Mouse (Mus musculus) urinary bladder, postnatal 36 days (tissue): ENCODE data around the gene Unc93b1.

Experiments
- DNase-seq, 2 experiments: peaks; one replicate each; pipeline ENCODE4 v3.0.0; 2022; ENCODE audit warnings: low spot score in 2 of 2, mixed read lengths in 1 of 2

Unc93b1 gene

DNA sequence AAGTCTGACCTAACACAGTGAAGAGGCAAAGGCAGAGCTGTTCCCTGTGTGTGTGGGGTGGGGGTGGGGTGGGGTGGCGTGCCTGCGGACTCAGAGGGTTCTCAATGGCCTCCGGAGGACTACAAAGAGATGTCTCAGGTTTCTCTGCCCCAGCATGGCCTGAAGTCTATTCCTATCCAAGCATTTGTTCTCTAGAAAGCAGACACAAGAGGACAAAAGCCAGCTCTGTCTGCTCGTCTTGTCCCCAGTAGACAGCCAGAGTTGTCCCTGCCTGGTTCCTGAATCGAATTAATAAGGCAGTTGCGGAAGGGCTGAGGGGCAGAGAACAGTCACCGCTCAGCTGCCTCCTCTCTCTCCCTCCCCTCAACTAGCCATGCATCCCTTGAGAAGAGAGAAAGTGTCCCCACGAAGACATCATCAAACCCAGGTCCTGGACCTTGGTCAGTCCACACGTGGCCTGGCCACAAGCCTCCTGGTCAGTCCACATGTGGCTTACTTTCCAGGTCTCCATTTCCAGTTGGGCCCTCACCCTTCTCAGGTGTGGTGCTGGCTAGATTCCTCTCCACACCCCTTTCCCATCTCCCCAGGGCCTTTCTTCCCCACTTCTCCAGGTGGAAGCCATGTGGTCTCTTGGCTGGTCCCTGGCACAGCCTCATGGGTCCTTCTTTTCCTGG is 48.7 kb downstream of the Unc93b1 start:
- no peak for DNase-seq

DNA sequence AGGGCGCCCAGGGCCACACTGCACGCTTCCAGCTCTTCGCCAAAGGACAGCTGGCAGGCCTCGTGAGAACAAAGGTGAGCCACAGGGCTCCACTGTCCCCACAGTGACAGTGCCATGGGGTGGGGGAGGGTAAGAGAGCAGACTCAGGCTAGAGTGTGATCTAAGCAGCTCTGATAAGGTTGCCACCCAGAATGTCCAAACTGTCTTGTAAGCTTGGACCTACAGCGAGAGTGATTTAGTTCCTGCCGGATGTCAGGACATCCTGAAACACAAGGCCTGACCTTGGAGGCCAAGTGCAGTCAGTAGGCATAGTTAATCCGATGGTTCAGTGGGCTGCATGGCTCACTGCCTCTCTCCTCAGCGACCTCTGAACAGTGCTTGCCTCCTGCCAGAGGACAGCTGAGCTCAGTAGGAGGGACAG is 50.3 kb downstream of the Unc93b1 start:
- DNase-seq = no peak

GRCm38 (mm10) chr19:3986334-3986733 is 51.3 kb downstream of the Unc93b1 start, which contains the start of gene Acy3:
Gene Acy3, plus strand, starts transcription at chr19:3986570.
- DNase-seq = peak; percentile 52 to 86

- DNase-seq = no peak
These were observed 53.1 kb downstream of the Unc93b1 start for GRCm38 (mm10) chr19:3988066-3988465.

DNA sequence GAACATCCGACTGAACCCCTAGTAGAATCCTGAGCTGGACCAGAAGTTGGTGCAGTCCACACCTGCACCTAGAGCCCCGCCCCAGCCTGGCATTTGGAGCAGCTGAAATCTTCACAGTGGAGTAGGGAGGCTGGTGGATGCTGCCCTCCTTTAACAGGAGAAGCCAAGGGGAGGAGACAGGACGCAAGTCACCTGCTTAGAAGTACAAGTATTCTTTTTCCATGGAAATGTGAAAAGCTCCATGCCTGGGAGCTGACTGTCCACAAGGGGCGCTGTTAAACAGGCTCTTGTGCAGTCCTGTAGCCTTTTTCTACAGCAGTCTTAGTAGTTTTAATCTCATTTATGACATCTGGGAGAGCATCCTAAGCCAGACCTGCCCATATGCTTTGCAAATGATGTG is 53.8 kb downstream of the Unc93b1 start:
- DNase-seq = no peak

DNA sequence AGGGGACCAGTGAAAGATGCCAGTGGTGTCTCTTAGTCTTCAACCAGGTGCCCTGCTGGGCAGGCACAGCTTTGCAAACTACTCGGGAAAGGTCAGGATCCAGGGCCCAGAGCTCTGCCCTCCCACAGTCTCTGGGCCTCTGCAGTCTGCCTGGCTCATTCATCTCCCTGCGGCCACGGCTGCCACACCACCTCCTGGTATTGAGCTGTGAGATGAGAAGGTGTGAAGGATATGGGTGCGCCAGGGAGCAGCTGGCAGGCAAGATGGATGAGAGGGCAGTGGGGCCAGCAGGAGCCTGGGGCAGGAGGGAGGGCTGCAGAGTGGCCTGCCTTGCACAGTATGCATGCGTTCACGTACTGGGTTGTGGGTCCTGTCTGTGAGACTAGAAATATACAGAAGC is 55.8 kb downstream of the Unc93b1 start:
- no peak for DNase-seq

DNA sequence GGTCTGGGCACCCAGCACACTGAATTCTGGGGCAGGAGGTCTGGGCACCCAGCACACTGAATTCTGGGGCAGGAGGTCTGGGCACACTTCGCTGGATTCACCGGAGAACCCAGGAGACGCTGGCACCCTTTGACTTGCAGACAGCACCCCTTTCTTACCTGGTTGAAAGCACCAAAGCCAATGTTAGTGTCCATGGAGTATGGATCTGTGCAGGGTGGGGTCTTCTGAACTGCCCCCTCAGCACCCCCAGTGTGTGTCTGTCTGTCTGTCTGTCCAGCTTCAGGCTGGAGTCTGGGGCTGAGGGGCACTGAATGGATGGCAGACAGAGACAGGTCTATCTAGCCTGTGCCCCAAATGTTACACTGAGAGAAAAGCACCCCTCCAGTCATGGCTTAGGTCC is 56.6 kb downstream of the Unc93b1 start:
- no peak for DNase-seq

GRCm38 (mm10) chr19:3991966-3992365 is 57.0 kb downstream of the Unc93b1 start:
- DNase-seq = no peak

- DNase-seq = no peak
These were observed 57.4 kb downstream of the Unc93b1 start, which contains the start of gene Tbx10 for GRCm38 (mm10) chr19:3992416-3992815. Gene Tbx10, plus strand, starts transcription at chr19:3992752.

DNA sequence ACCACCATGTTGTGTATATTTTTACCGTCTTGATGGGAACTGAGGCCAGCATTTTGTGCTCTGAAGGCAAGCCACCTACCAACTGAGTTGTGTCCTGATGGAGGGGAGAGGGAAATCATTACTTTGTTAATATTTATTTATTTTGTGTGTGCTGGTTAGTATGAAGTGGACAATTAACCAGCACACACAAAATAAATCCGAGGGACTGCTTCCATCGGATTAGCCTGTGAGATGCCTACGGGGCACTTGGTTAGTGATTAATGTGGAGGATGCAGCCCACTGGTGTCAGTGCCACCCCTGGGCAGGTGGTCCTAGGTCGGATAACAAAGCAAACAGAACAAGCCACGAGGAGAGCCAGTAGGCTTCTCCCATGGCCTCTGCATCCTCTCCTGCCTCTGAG is 59.9 kb downstream of the Unc93b1 start:
- no peak for DNase-seq

GRCm38 (mm10) chr19:3995505-3995904 is 60.5 kb downstream of the Unc93b1 start:
- DNase-seq = no peak

GRCm38 (mm10) chr19:3996106-3996505 is 61.1 kb downstream of the Unc93b1 start:
- no peak for DNase-seq

GRCm38 (mm10) chr19:3996747-3997146 is 61.8 kb downstream of the Unc93b1 start:
- DNase-seq = no peak

DNA sequence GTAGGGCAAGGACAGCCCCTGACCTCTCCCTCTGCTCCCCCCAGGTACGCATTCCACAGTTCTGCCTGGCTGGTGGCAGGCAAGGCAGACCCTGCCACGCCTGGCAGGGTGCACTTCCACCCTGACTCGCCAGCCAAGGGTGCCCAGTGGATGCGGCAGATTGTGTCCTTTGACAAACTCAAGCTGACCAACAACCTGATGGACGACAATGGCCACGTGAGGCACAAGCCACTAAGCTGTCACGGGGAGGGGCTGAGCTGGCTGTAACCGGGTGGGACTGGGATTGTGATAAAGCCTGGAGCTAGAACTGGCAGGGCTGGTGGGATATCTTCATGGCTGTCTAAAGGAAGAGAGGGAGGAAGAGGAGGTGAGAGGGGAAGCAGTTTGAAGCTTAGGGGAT is 62.2 kb downstream of the Unc93b1 start:
- DNase-seq = no peak

DNA sequence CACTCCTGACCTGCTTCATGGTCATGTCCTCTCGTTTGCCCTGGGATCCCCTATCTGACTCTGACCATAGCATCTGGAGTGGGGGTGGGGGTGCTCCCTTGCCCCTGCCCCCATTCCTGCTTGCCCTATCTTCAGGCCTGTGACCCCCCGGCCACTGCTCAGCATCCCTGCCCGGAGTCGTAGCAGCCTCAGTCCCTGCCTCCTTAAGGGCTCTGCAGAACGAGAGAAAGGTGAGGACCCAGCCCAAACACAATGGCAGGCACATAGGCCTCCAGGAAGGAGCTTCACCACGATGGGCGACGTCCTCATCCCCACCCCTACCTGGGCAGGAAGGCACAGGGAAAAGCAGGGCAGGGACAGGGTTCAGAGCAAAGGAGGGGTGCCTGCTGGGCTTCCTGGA is 63.3 kb downstream of the Unc93b1 start:
- DNase-seq = no peak
